Mouse (Mus musculus): Measurements from ENCODE around the gene Efl1. TPM values are rescaled to one million over a fixed set of nuclear protein-coding genes. Genes with fewer than 3 reads are reported as not detected.

The Efl1 gene
- polyA plus RNA-seq (2015; fragmentation: Nextera tagmentation; extraction: Ambion mirVana) = 22.8 and 24.5 TPM in 2 replicates

GRCm38 (mm10) chr7:82648353-82649080 lies at the start of gene Efl1, which contains the start of gene Saxo2:
TSS of gene Efl1 (plus strand) at chr7:82648614.
TSS of gene Saxo2 (minus strand) at chr7:82648528.
- peak; percentile 95 for ATAC-seq (ENCODE audit: insufficient read depth, low FRiP score)
- peak within 1 kb of the TSS; percentile 62 for H3K27ac ChIP-seq (ENCODE audit: low read length)

GRCm38 (mm10) chr7:82602008-82602407 lies 46.4 kb upstream of the Efl1 start:
- H3K4me2 ChIP-seq (ENCODE audit: low read depth, low read length) = no peak overlapping the region
- H3K4me3 ChIP-seq (replicated peaks; ENCODE audit: low read length) = no peak overlapping the region
- no peaks in the 10 kb centered on the region for H3K4me1 ChIP-seq (ENCODE audit: control insufficient read depth, insufficient read depth, low read length)
- H3K27ac ChIP-seq (ENCODE audit: low read length) = no peak overlapping the region
- 84% methylated on average over 4 of the region's 4 CpGs for WGBS
- H3K9ac ChIP-seq (ENCODE audit: low read length) = no peak overlapping the region
- no peaks in the 10 kb centered on the region for H3K36me3 ChIP-seq (ENCODE audit: control insufficient read depth, insufficient read depth, low read length)
- H3K9me3 ChIP-seq (replicated peaks; ENCODE audit: control insufficient read depth, low read length) = no peaks in the 10 kb centered on the region
- no peaks in the 10 kb centered on the region for H3K27me3 ChIP-seq (ENCODE audit: control insufficient read depth, insufficient read depth, low read length)
- ATAC-seq (ENCODE audit: insufficient read depth, low FRiP score) = no peak

More at GRCm38 (mm10) chr7:82648353-82649080, at the start of gene Efl1, which contains the start of gene Saxo2:
- H3K4me1 ChIP-seq (ENCODE audit: control insufficient read depth, insufficient read depth, low read length) = peaks cover 15% of the 10 kb centered on the region
- 0 out of 2 replicates have a peak, but pooled peaks cover 2% of the 10 kb centered on the region for H3K36me3 ChIP-seq (ENCODE audit: control insufficient read depth, insufficient read depth, low read length)
- H3K9ac ChIP-seq (ENCODE audit: low read length) = peak within 1 kb of the TSS; percentile 76
- peak within 1 kb of the TSS; percentile 76 for H3K4me2 ChIP-seq (ENCODE audit: low read depth, low read length)
- H3K9me3 ChIP-seq (replicated peaks; ENCODE audit: control insufficient read depth, low read length) = no peaks in the 10 kb centered on the region
- H3K4me3 ChIP-seq (replicated peaks; ENCODE audit: low read length) = peak within 1 kb of the TSS; percentile 79
- H3K27me3 ChIP-seq (ENCODE audit: control insufficient read depth, insufficient read depth, low read length) = no peaks in the 10 kb centered on the region
- WGBS = 0% methylated on average over 46 of the region's 46 CpGs

- Histone ChIP-seq H3K9ac (ENCODE audit: low read length) (no peak overlapping the region), H3K27me3 (ENCODE audit: control insufficient read depth, insufficient read depth, low read length) (no peaks in the 10 kb centered on the region), H3K4me2 (ENCODE audit: low read depth, low read length) (no peak overlapping the region), H3K27ac (ENCODE audit: low read length) (no peak overlapping the region), H3K36me3 (ENCODE audit: control insufficient read depth, insufficient read depth, low read length) (no peaks in the 10 kb centered on the region), H3K4me3 (replicated peaks; ENCODE audit: low read length) (no peak overlapping the region), H3K9me3 (replicated peaks; ENCODE audit: control insufficient read depth, low read length) (no peaks in the 10 kb centered on the region), H3K4me1 (ENCODE audit: control insufficient read depth, insufficient read depth, low read length) (no peaks in the 10 kb centered on the region)
- ATAC-seq (ENCODE audit: insufficient read depth, low FRiP score) = no peak
- 72% methylated on average over 6 of the region's 6 CpGs for WGBS
Measured at GRCm38 (mm10) chr7:82605425-82605824, 43.0 kb upstream of the Efl1 start.

GRCm38 (mm10) chr7:82609629-82610028 lies 38.8 kb upstream of the Efl1 start:
- no peaks in the 10 kb centered on the region for H3K4me1 ChIP-seq (ENCODE audit: control insufficient read depth, insufficient read depth, low read length)
- H3K27ac ChIP-seq (ENCODE audit: low read length) = no peak overlapping the region
- no peak for ATAC-seq (ENCODE audit: insufficient read depth, low FRiP score)
- H3K36me3 ChIP-seq (ENCODE audit: control insufficient read depth, insufficient read depth, low read length) = no peaks in the 10 kb centered on the region
- 62% methylated on average over 3 of the region's 3 CpGs for WGBS
- H3K4me3 ChIP-seq (replicated peaks; ENCODE audit: low read length) = no peak overlapping the region
- no peak overlapping the region for H3K9ac ChIP-seq (ENCODE audit: low read length)
- no peaks in the 10 kb centered on the region for H3K9me3 ChIP-seq (replicated peaks; ENCODE audit: control insufficient read depth, low read length)
- no peaks in the 10 kb centered on the region for H3K27me3 ChIP-seq (ENCODE audit: control insufficient read depth, insufficient read depth, low read length)
- H3K4me2 ChIP-seq (ENCODE audit: low read depth, low read length) = no peak overlapping the region

DNA sequence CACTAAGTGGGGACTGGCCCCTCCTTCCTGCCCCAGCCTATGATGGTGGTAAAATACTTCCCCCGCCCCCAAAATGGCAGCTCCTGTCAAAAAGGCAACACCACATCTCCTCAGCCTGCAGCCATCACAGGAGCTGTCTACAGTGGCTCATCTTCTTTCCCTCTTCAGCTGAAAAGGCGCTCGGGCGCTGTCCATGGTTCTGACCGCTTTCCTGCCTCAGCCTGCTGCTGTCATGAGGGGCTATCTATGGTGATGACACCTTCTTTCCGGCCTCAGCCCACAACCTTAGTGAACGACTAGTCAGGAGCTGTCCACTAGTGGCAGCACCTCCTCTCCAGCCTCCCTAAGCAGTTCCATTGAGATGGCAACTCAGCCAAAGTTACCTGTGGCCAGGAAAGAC lies 23.1 kb upstream of the Efl1 start:
- no peak overlapping the region for H3K4me2 ChIP-seq (ENCODE audit: low read depth, low read length)
- no peak for ATAC-seq (ENCODE audit: insufficient read depth, low FRiP score)
- no peak overlapping the region for H3K4me3 ChIP-seq (replicated peaks; ENCODE audit: low read length)
- H3K9ac ChIP-seq (ENCODE audit: low read length) = no peak overlapping the region
- H3K9me3 ChIP-seq (replicated peaks; ENCODE audit: control insufficient read depth, low read length) = no peaks in the 10 kb centered on the region
- 21% methylated on average over 7 of the region's 7 CpGs for WGBS
- no peaks in the 10 kb centered on the region for H3K36me3 ChIP-seq (ENCODE audit: control insufficient read depth, insufficient read depth, low read length)
- no peak overlapping the region for H3K27ac ChIP-seq (ENCODE audit: low read length)
- no peaks in the 10 kb centered on the region for H3K4me1 ChIP-seq (ENCODE audit: control insufficient read depth, insufficient read depth, low read length)
- no peaks in the 10 kb centered on the region for H3K27me3 ChIP-seq (ENCODE audit: control insufficient read depth, insufficient read depth, low read length)

GRCm38 (mm10) chr7:82647183-82647582 lies 1.2 kb upstream of the Efl1 start:
- 0 out of 2 replicates have a peak, but pooled peaks cover 1% of the 10 kb centered on the region for H3K36me3 ChIP-seq (ENCODE audit: control insufficient read depth, insufficient read depth, low read length)
- WGBS = 84% methylated on average over 3 of the region's 3 CpGs
- no peak overlapping the region for H3K27ac ChIP-seq (ENCODE audit: low read length)
- H3K4me3 ChIP-seq (replicated peaks; ENCODE audit: low read length) = no peak overlapping the region
- H3K4me2 ChIP-seq (ENCODE audit: low read depth, low read length) = no peak overlapping the region
- no peaks in the 10 kb centered on the region for H3K9me3 ChIP-seq (replicated peaks; ENCODE audit: control insufficient read depth, low read length)
- H3K27me3 ChIP-seq (ENCODE audit: control insufficient read depth, insufficient read depth, low read length) = no peaks in the 10 kb centered on the region
- peaks cover 15% of the 10 kb centered on the region for H3K4me1 ChIP-seq (ENCODE audit: control insufficient read depth, insufficient read depth, low read length)
- no peak overlapping the region for H3K9ac ChIP-seq (ENCODE audit: low read length)
- no peak for ATAC-seq (ENCODE audit: insufficient read depth, low FRiP score)

GRCm38 (mm10) chr7:82647909-82648308 lies 505 bp upstream of the Efl1 start:
- ATAC-seq (ENCODE audit: insufficient read depth, low FRiP score) = no peak
- Histone ChIP-seq H3K36me3 (ENCODE audit: control insufficient read depth, insufficient read depth, low read length) (0 out of 2 replicates have a peak, but pooled peaks cover 2% of the 10 kb centered on the region), H3K9me3 (replicated peaks; ENCODE audit: control insufficient read depth, low read length) (no peaks in the 10 kb centered on the region), H3K9ac (ENCODE audit: low read length) (peak overlapping the region; percentile 76), H3K4me3 (replicated peaks; ENCODE audit: low read length) (peak overlapping the region; percentile 79), H3K4me2 (ENCODE audit: low read depth, low read length) (peak overlapping the region; percentile 76), H3K27ac (ENCODE audit: low read length) (no peak overlapping the region), H3K27me3 (ENCODE audit: control insufficient read depth, insufficient read depth, low read length) (no peaks in the 10 kb centered on the region), H3K4me1 (ENCODE audit: control insufficient read depth, insufficient read depth, low read length) (peaks cover 15% of the 10 kb centered on the region)
- 24% methylated on average over 4 of the region's 4 CpGs for WGBS

DNA sequence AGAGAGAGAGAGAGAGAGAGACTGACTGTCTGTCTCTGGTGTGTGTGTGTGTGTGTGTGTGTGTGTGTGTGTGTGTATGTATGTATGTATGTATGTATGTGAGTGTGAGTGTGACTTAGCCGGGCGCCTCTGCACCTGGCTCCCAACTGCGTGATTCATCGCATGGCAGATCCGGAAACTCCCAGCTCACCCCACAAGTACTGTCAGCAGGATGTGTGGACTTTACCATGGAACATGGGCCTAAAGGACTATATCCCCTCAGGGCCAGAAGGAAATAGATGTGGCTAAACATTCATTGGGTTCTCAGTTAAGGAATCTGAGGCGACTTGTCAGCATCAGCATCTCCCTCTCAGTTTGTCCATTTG lies 649 bp downstream of the Efl1 start:
- Histone ChIP-seq H3K9ac (ENCODE audit: low read length) (peak overlapping the region; percentile 76), H3K4me1 (ENCODE audit: control insufficient read depth, insufficient read depth, low read length) (peaks cover 15% of the 10 kb centered on the region), H3K4me2 (ENCODE audit: low read depth, low read length) (peak overlapping the region; percentile 76), H3K27me3 (ENCODE audit: control insufficient read depth, insufficient read depth, low read length) (no peaks in the 10 kb centered on the region), H3K4me3 (replicated peaks; ENCODE audit: low read length) (peak overlapping the region; percentile 79), H3K36me3 (ENCODE audit: control insufficient read depth, insufficient read depth, low read length) (0 out of 2 replicates have a peak, but pooled peaks cover 2% of the 10 kb centered on the region), H3K27ac (ENCODE audit: low read length) (no peak overlapping the region; the same call in 1 of the 2 replicates), H3K9me3 (replicated peaks; ENCODE audit: control insufficient read depth, low read length) (no peaks in the 10 kb centered on the region)
- peak; percentile 68; the same call in 1 of the 2 replicates for ATAC-seq (ENCODE audit: insufficient read depth, low FRiP score)
- 11% methylated on average over 6 of the region's 6 CpGs for WGBS

- 75% methylated on average over 3 of the region's 3 CpGs for WGBS
- H3K4me1 ChIP-seq (ENCODE audit: control insufficient read depth, insufficient read depth, low read length) = no peaks in the 10 kb centered on the region
- no peak for ATAC-seq (ENCODE audit: insufficient read depth, low FRiP score)
- no peak overlapping the region for H3K4me3 ChIP-seq (replicated peaks; ENCODE audit: low read length)
- no peaks in the 10 kb centered on the region for H3K9me3 ChIP-seq (replicated peaks; ENCODE audit: control insufficient read depth, low read length)
- H3K9ac ChIP-seq (ENCODE audit: low read length) = no peak overlapping the region
- peaks cover 17% of the 10 kb centered on the region for H3K36me3 ChIP-seq (ENCODE audit: control insufficient read depth, insufficient read depth, low read length)
- no peak overlapping the region for H3K4me2 ChIP-seq (ENCODE audit: low read depth, low read length)
- no peaks in the 10 kb centered on the region for H3K27me3 ChIP-seq (ENCODE audit: control insufficient read depth, insufficient read depth, low read length)
- no peak overlapping the region for H3K27ac ChIP-seq (ENCODE audit: low read length)
Measured at GRCm38 (mm10) chr7:82664604-82665003, 16.2 kb downstream of the Efl1 start.
